Mouse (Mus musculus): ENCODE results near the gene Rab5b. TPM values are rescaled to one million over a fixed set of nuclear protein-coding genes. Genes with fewer than 3 reads are reported as not detected.

Gene Rab5b
- polyA plus RNA-seq, 1 experiment = 86.1 TPM

GRCm38 (mm10) chr10:128627398-128628317 is 68.4 kb downstream of the Rab5b start:
- no peak for DNase-seq
- TF ChIP-seq POLR2A (IDR thresholded peaks at IDR 0.05; ENCODE audit: control insufficient read depth, extremely low read depth, insufficient read depth, low read length, poor library complexity) (no peak), CTCF (IDR thresholded peaks at IDR 0.05; ENCODE audit: borderline replicate concordance, control insufficient read depth, extremely low read depth, insufficient read depth, low read length, poor library complexity) (no peak)
- WGBS = 83% methylated on average over 10 of the region's 10 CpGs
- Histone ChIP-seq H3K4me1 (replicated peaks; ENCODE audit: control insufficient read depth, insufficient read depth, low read length) (peaks cover 12% of the 10 kb centered on the region), H3K36me3 (ENCODE audit: control insufficient read depth, insufficient read depth, low read length) (peaks cover 14% of the 10 kb centered on the region), H3K27ac (ENCODE audit: control insufficient read depth, insufficient read depth, low read length) (no peak overlapping the region), H3K27me3 (ENCODE audit: control insufficient read depth, insufficient read depth, low read length) (no peaks in the 10 kb centered on the region), H3K4me3 (ENCODE audit: control insufficient read depth, insufficient read depth, low read length) (no peak overlapping the region)

Other genes with a start within 250 kb of the Rab5b start
- 176 and 211 TPM in 2 replicates for gene Smarcc2, start 237.0 kb downstream of the Rab5b start, polyA plus RNA-seq (2012; rRNA removed)
- gene Myl6, start 202.1 kb downstream of the Rab5b start, polyA plus RNA-seq (2012; rRNA removed) = 445 and 566 TPM in 2 replicates
- 2.7 and 3.9 TPM in 2 replicates for gene Myl6b, start 197.6 kb downstream of the Rab5b start, polyA plus RNA-seq (2012; rRNA removed)
- gene Esyt1, start 170.4 kb downstream of the Rab5b start, polyA plus RNA-seq (2012; rRNA removed) = 146 and 155 TPM in 2 replicates
- gene Zc3h10, start 148.5 kb downstream of the Rab5b start, polyA plus RNA-seq (2012; rRNA removed) = 25.6 and 27.1 TPM in 2 replicates
- gene Rpl41, start 147.0 kb downstream of the Rab5b start, polyA plus RNA-seq (2012; rRNA removed) = 1,821 and 2,108 TPM in 2 replicates
- 46.8 and 52.9 TPM in 2 replicates for gene Pa2g4, start 130.3 kb downstream of the Rab5b start, polyA plus RNA-seq (2012; rRNA removed)
- 2.8 and 3.3 TPM in 2 replicates for gene Erbb3, start 106.6 kb downstream of the Rab5b start, polyA plus RNA-seq (2012; rRNA removed)
- 988 and 1,135 TPM in 2 replicates for gene Rps26, start 69.5 kb downstream of the Rab5b start, polyA plus RNA-seq (2012; rRNA removed)
- gene Ikzf4, start 50.3 kb downstream of the Rab5b start, polyA plus RNA-seq (2012; rRNA removed) = 6.7 and 8.6 TPM in 2 replicates
- 19.1 and 21.3 TPM in 2 replicates for gene Suox, start 22.2 kb downstream of the Rab5b start, polyA plus RNA-seq (2012; rRNA removed)
- 1.0 TPM in 2 replicates for gene Pmel, start 7.9 kb upstream of the Rab5b start, polyA plus RNA-seq (2012; rRNA removed)
- 87.6 and 100 TPM in 2 replicates for gene Cdk2, start 8.8 kb upstream of the Rab5b start, polyA plus RNA-seq (2012; rRNA removed)
- gene Dgka, start 48.6 kb upstream of the Rab5b start, polyA plus RNA-seq (2012; rRNA removed) = 326 and 374 TPM in 2 replicates
- 70.0 and 74.9 TPM in 2 replicates for gene Pym1, start 51.6 kb upstream of the Rab5b start, polyA plus RNA-seq (2012; rRNA removed)
- gene Mmp19, start 94.6 kb upstream of the Rab5b start, polyA plus RNA-seq (2012; rRNA removed) = 1.8 and 3.9 TPM in 2 replicates
- 19.9 and 21.6 TPM in 2 replicates for gene Dnajc14, start 107.8 kb upstream of the Rab5b start, polyA plus RNA-seq (2012; rRNA removed)
- 17.4 and 20.5 TPM in 2 replicates for gene Tmem198b, start 108.1 kb upstream of the Rab5b start, polyA plus RNA-seq (2012; rRNA removed)
- 8.5 and 12.3 TPM in 2 replicates for gene Sarnp, start 121.1 kb upstream of the Rab5b start, polyA plus RNA-seq (2012; rRNA removed)
- 68.3 and 82.3 TPM in 2 replicates for gene Ormdl2, start 125.4 kb upstream of the Rab5b start, polyA plus RNA-seq (2012; rRNA removed)
- 5.6 and 5.8 TPM in 2 replicates for gene Gdf11, start 195.5 kb upstream of the Rab5b start, polyA plus RNA-seq (2012; rRNA removed)
- 43.9 and 62.1 TPM in 2 replicates for gene Cd63, start 204.7 kb upstream of the Rab5b start, polyA plus RNA-seq (2012; rRNA removed)
- 14.0 and 21.8 TPM in 2 replicates for gene Rdh5, start 226.6 kb upstream of the Rab5b start, polyA plus RNA-seq (2012; rRNA removed)
- 137 and 173 TPM in 2 replicates for gene Bloc1s1, start 227.8 kb upstream of the Rab5b start, polyA plus RNA-seq (2012; rRNA removed)
- 5.9 and 14.5 TPM in 2 replicates for gene Itga7, start 237.6 kb upstream of the Rab5b start, polyA plus RNA-seq (2012; rRNA removed)

All from thymus, adult 2 months (tissue).